Comparison of ENCODE assay signal across 10 mouse cellular contexts in genomic region chr19:10561558-10562314, GRCm38 (mm10). TPM values are rescaled to one million over a fixed set of nuclear protein-coding genes. Genes with fewer than 3 reads are reported as not detected.
DNase-seq lines count a peak whose midpoint lies in the region; ATAC-seq and TF ChIP-seq lines count a peak whose summit lies in the region.
"Had no signal": no experiment of that assay in that cellular context is flagged by ENCODE, and none has a peak within 500 bp of the region (broad histone marks: within the 10 kb centered on the region; RNA-seq: fewer than 3 reads in every experiment).

No protein-coding gene starts in this region.

- no peak overlapping the region for H3K4me2 ChIP-seq in limb, embryonic 14.5 days (replicated peaks; ENCODE audit: low read depth, low read length, severe bottlenecking)
- no peak overlapping the region for H3K4me2 ChIP-seq in heart, embryonic 13.5 days
- H3K4me2 ChIP-seq in forebrain, embryonic 12.5 days = no peak overlapping the region

- no peaks in the 10 kb centered on the region for H3K9me3 ChIP-seq in limb, embryonic 14.5 days (ENCODE audit: control insufficient read depth, low read length)
- H3K9me3 ChIP-seq in limb, embryonic 10.5 days (replicated peaks) = no peaks in the 10 kb centered on the region
- no peaks in the 10 kb centered on the region for H3K9me3 ChIP-seq in heart, embryonic 13.5 days
- no peaks in the 10 kb centered on the region for H3K9me3 ChIP-seq in forebrain, embryonic 12.5 days
- H3K9me3 ChIP-seq: G1E had no signal

- H3K4me1 ChIP-seq in limb, embryonic 14.5 days (ENCODE audit: control insufficient read depth, insufficient read depth, low read length) = peaks cover under 1% of the 10 kb centered on the region
- H3K4me1 ChIP-seq in limb, embryonic 10.5 days = no peaks in the 10 kb centered on the region
- peaks cover 21% of the 10 kb centered on the region for H3K4me1 ChIP-seq in heart, embryonic 13.5 days
- no peaks in the 10 kb centered on the region for H3K4me1 ChIP-seq in forebrain, embryonic 12.5 days

- no peak overlapping the region for H3K4me3 ChIP-seq in limb, embryonic 14.5 days (replicated peaks; ENCODE audit: low read length)
- no peak overlapping the region for H3K4me3 ChIP-seq in limb, embryonic 10.5 days
- H3K4me3 ChIP-seq in heart, embryonic 13.5 days = no peak overlapping the region
- H3K4me3 ChIP-seq in forebrain, embryonic 12.5 days (replicated peaks) = no peak overlapping the region
- H3K4me3 ChIP-seq: erythroblast, embryonic 14.5 days had no signal

- DNase-seq in limb, embryonic 14.5 days (ENCODE audit: low spot score) = peak; percentile 45
- no peak for DNase-seq in limb, embryonic 10.5 days (ENCODE audit: low spot score)
- DNase-seq in adrenal gland, postnatal 14 days = peak; percentile 54
- DNase-seq in lung, postnatal 10 days = peak; percentile 57
- no peak for DNase-seq in layer of hippocampus, adult 9-10 months (ENCODE audit: low spot score)

- no peak overlapping the region for H3K9ac ChIP-seq in limb, embryonic 14.5 days (ENCODE audit: low read depth, low read length, severe bottlenecking)
- H3K9ac ChIP-seq in heart, embryonic 13.5 days = peak overlapping the region; percentile 42
- H3K9ac ChIP-seq in forebrain, embryonic 12.5 days = no peak overlapping the region

- ATAC-seq in limb, embryonic 14.5 days (ENCODE audit: low FRiP score, low read depth) = no peak
- ATAC-seq in heart, embryonic 13.5 days (ENCODE audit: extremely low read depth, insufficient number of reproducible peaks, low FRiP score, low TSS enrichment) = peak; percentile 68; the same call in 1 of the 2 replicates
- no peak for ATAC-seq in cerebellum, adult (ENCODE audit: insufficient number of reproducible peaks, low FRiP score, low TSS enrichment)
- ATAC-seq in forebrain, embryonic 12.5 days (ENCODE audit: low FRiP score) = no peak

- no peaks in the 10 kb centered on the region for H3K36me3 ChIP-seq in limb, embryonic 14.5 days (ENCODE audit: control insufficient read depth, insufficient read depth, low read length)
- no peaks in the 10 kb centered on the region for H3K36me3 ChIP-seq in limb, embryonic 10.5 days
- no peaks in the 10 kb centered on the region for H3K36me3 ChIP-seq in heart, embryonic 13.5 days
- no peaks in the 10 kb centered on the region for H3K36me3 ChIP-seq in forebrain, embryonic 12.5 days (replicated peaks)
- H3K36me3 ChIP-seq: G1E had no signal

- TF ChIP-seq POLR2A in limb, embryonic 14.5 days (IDR thresholded peaks at IDR 0.05; ENCODE audit: borderline replicate concordance, extremely low read depth, insufficient read depth, insufficient read length) = no peak

- WGBS in limb, embryonic 14.5 days = 51% methylated on average over 6 of the region's 6 CpGs
- 63% methylated on average over 6 of the region's 6 CpGs for WGBS in limb, embryonic 10.5 days
- WGBS in heart, embryonic 13.5 days = 33% methylated on average over 6 of the region's 6 CpGs
- WGBS in forebrain, embryonic 12.5 days = 72% methylated on average over 6 of the region's 6 CpGs

- no peaks in the 10 kb centered on the region for H3K27me3 ChIP-seq in limb, embryonic 14.5 days (ENCODE audit: control insufficient read depth, insufficient read depth, low read length)
- H3K27me3 ChIP-seq in limb, embryonic 10.5 days (ENCODE audit: low read depth, poor library complexity, severe bottlenecking) = no peaks in the 10 kb centered on the region
- no peaks in the 10 kb centered on the region for H3K27me3 ChIP-seq in heart, embryonic 13.5 days (replicated peaks)
- no peaks in the 10 kb centered on the region for H3K27me3 ChIP-seq in forebrain, embryonic 12.5 days

- 0 out of 2 replicates have a peak overlapping the region, but pooled peaks have one; percentile 8 for H3K27ac ChIP-seq in limb, embryonic 14.5 days (replicated peaks; ENCODE audit: low read depth, low read length)
- H3K27ac ChIP-seq in limb, embryonic 10.5 days = no peak overlapping the region
- H3K27ac ChIP-seq in heart, embryonic 13.5 days (replicated peaks) = peak overlapping the region; percentile 93
- no peak overlapping the region for H3K27ac ChIP-seq in forebrain, embryonic 12.5 days

RNA-seq across cellular contexts. Expression of gene Tmem216, which starts 5.7 kb away (rescaled TPM):
- 51.3 and 61.5 TPM in 2 replicates for polyA plus RNA-seq in limb, embryonic 14.5 days (2012; rRNA removed)
- 55.8 and 58.6 TPM in 2 replicates for polyA plus RNA-seq in limb, embryonic 14.5 days (2014; fragmentation: Nextera tagmentation; extraction: Ambion mirVana)
- polyA plus RNA-seq in limb, embryonic 10.5 days (2016; fragmentation: Nextera tagmentation; extraction: Ambion mirVana) = 60.0 and 62.2 TPM in 2 replicates
- total RNA-seq in adrenal gland, postnatal 14 days (2021) = 12.1 and 12.8 TPM in 2 replicates
- polyA plus RNA-seq in heart, embryonic 13.5 days (2015; fragmentation: Nextera tagmentation; extraction: Ambion mirVana) = 18.0 and 19.8 TPM in 2 replicates
- polyA plus RNA-seq in forebrain, embryonic 12.5 days (2016; fragmentation: Nextera tagmentation; extraction: Ambion mirVana) = 52.9 and 54.1 TPM in 2 replicates

RNA-seq across cellular contexts. Expression of gene Cyb561a3, which starts 15.2 kb away (rescaled TPM):
- polyA plus RNA-seq in limb, embryonic 14.5 days (2012; rRNA removed) = 23.1 and 33.0 TPM in 2 replicates
- 18.9 and 22.3 TPM in 2 replicates for polyA plus RNA-seq in limb, embryonic 14.5 days (2014; fragmentation: Nextera tagmentation; extraction: Ambion mirVana)
- 14.0 and 16.3 TPM in 2 replicates for polyA plus RNA-seq in limb, embryonic 10.5 days (2016; fragmentation: Nextera tagmentation; extraction: Ambion mirVana)
- total RNA-seq in adrenal gland, postnatal 14 days (2021) = 19.0 and 21.2 TPM in 2 replicates
- polyA plus RNA-seq in heart, embryonic 13.5 days (2015; fragmentation: Nextera tagmentation; extraction: Ambion mirVana) = 10.9 and 12.3 TPM in 2 replicates
- 17.1 and 18.1 TPM in 2 replicates for polyA plus RNA-seq in forebrain, embryonic 12.5 days (2016; fragmentation: Nextera tagmentation; extraction: Ambion mirVana)

RNA-seq across cellular contexts. Expression of gene Tmem138, which starts 15.4 kb away (rescaled TPM):
- 29.7 and 34.2 TPM in 2 replicates for polyA plus RNA-seq in limb, embryonic 14.5 days (2012; rRNA removed)
- 33.8 and 36.2 TPM in 2 replicates for polyA plus RNA-seq in limb, embryonic 14.5 days (2014; fragmentation: Nextera tagmentation; extraction: Ambion mirVana)
- 52.2 and 55.5 TPM in 2 replicates for polyA plus RNA-seq in limb, embryonic 10.5 days (2016; fragmentation: Nextera tagmentation; extraction: Ambion mirVana)
- total RNA-seq in adrenal gland, postnatal 14 days (2021) = 9.2 and 11.2 TPM in 2 replicates
- polyA plus RNA-seq in heart, embryonic 13.5 days (2015; fragmentation: Nextera tagmentation; extraction: Ambion mirVana) = 27.1 and 28.0 TPM in 2 replicates
- 49.0 and 52.8 TPM in 2 replicates for polyA plus RNA-seq in forebrain, embryonic 12.5 days (2016; fragmentation: Nextera tagmentation; extraction: Ambion mirVana)

RNA-seq across cellular contexts. Expression of gene Sdhaf2, which starts 35.8 kb away (rescaled TPM):
- 42.5 and 49.2 TPM in 2 replicates for polyA plus RNA-seq in limb, embryonic 14.5 days (2012; rRNA removed)
- polyA plus RNA-seq in limb, embryonic 14.5 days (2014; fragmentation: Nextera tagmentation; extraction: Ambion mirVana) = 64.6 and 65.2 TPM in 2 replicates
- polyA plus RNA-seq in limb, embryonic 10.5 days (2016; fragmentation: Nextera tagmentation; extraction: Ambion mirVana) = 64.7 and 70.2 TPM in 2 replicates
- 49.9 and 55.7 TPM in 2 replicates for total RNA-seq in adrenal gland, postnatal 14 days (2021)
- 52.4 and 53.9 TPM in 2 replicates for polyA plus RNA-seq in heart, embryonic 13.5 days (2015; fragmentation: Nextera tagmentation; extraction: Ambion mirVana)
- polyA plus RNA-seq in forebrain, embryonic 12.5 days (2016; fragmentation: Nextera tagmentation; extraction: Ambion mirVana) = 50.2 and 52.8 TPM in 2 replicates

RNA-seq across cellular contexts. Expression of gene Cpsf7, which starts 36.7 kb away (rescaled TPM):
- polyA plus RNA-seq in limb, embryonic 14.5 days (2012; rRNA removed) = 102 and 106 TPM in 2 replicates
- polyA plus RNA-seq in limb, embryonic 14.5 days (2014; fragmentation: Nextera tagmentation; extraction: Ambion mirVana) = 50.4 and 59.1 TPM in 2 replicates
- polyA plus RNA-seq in limb, embryonic 10.5 days (2016; fragmentation: Nextera tagmentation; extraction: Ambion mirVana) = 53.7 and 58.2 TPM in 2 replicates
- 52.9 and 67.6 TPM in 2 replicates for total RNA-seq in adrenal gland, postnatal 14 days (2021)
- polyA plus RNA-seq in heart, embryonic 13.5 days (2015; fragmentation: Nextera tagmentation; extraction: Ambion mirVana) = 27.3 and 29.9 TPM in 2 replicates
- polyA plus RNA-seq in forebrain, embryonic 12.5 days (2016; fragmentation: Nextera tagmentation; extraction: Ambion mirVana) = 67.9 and 73.9 TPM in 2 replicates

Comparison
In these comparisons a context has a peak if more than half of its experiments do, and no peak if none do; other contexts are left out.
1. DNase-seq: peak in limb, embryonic 14.5 days (single experiment), adrenal gland, postnatal 14 days (single experiment) and lung, postnatal 10 days (single experiment); none in limb, embryonic 10.5 days (single experiment) and layer of hippocampus, adult 9-10 months (single experiment).
2. H3K27ac ChIP-seq: peak in limb, embryonic 14.5 days (single experiment) and heart, embryonic 13.5 days (single experiment); none in limb, embryonic 10.5 days (single experiment) and forebrain, embryonic 12.5 days (single experiment).